Mouse (Mus musculus) liver, embryonic 14.5 days (tissue): ENCODE data around the gene Cnnm2.

Experiments used
- CTCF ChIP-seq: IDR thresholded peaks from 2 replicates; pipeline ENCODE4 v1.5.1; 2016; ENCODE audit warnings: antibody characterized with exemption, low read depth, control low read depth
- EP300 ChIP-seq: IDR thresholded peaks from 2 replicates; pipeline ENCODE4 v1.6.1; 2016; ENCODE audit warnings: antibody characterized with exemption, low read depth

GRCm38 (mm10) chr19:46886826-46887225 lies 125.4 kb downstream of the Cnnm2 start:
- TF ChIP-seq CTCF = no peak
- TF ChIP-seq EP300 = no peak
